Mouse (Mus musculus) brain, embryonic 14.5 days (tissue): ENCODE measurements at regions not wholly inside any gene's neighbourhood (a gene's known extent, or its start where the extent isn't known, plus 50 kb on each side); places are given as distances from the start of the nearest gene placed in this dataset.

ENCODE experiments used
- DNase-seq: peaks from one replicate; pipeline ENCODE4 v3.0.0-alpha.2; 2011; ENCODE audit warnings: low read depth
- CTCF ChIP-seq: fragments of 200-500 bp; IDR thresholded peaks from 2 replicates; pipeline ENCODE4 v1.5.1; 2012; ENCODE audit warnings: inconsistent platforms, mild to moderate bottlenecking, moderate library complexity, borderline replicate concordance; ENCODE audit not compliant: insufficient read depth, insufficient read length; ENCODE audit errors: extremely low read depth
- POLR2A ChIP-seq: fragments of 200-500 bp; IDR thresholded peaks from 2 replicates; pipeline ENCODE4 v1.6.1; 2012; ENCODE audit warnings: mild to moderate bottlenecking, inconsistent platforms, borderline replicate concordance; ENCODE audit not compliant: poor library complexity, insufficient read depth, insufficient read length, severe bottlenecking; ENCODE audit errors: extremely low read depth

DNA sequence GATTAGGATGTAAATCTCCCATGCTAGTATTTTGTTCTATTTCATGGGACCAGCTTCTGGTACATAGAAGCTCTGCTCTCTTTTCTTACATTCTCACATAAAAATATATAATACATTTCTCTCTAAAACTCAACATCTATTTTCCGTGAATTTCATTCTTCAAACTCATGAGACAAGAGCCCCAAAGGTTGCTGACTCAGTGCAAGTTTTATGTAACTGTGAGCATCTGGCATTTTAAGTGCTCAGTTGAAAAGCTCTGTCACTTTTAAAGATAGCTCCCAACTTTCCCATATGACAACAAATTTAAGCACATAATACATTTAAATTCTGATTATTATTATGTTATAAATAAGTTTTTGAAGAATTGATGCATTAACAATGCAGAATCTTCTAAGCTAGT lies 268.5 kb downstream of the AW209491 start:
- TF ChIP-seq POLR2A (no peak), CTCF (no peak)

DNA sequence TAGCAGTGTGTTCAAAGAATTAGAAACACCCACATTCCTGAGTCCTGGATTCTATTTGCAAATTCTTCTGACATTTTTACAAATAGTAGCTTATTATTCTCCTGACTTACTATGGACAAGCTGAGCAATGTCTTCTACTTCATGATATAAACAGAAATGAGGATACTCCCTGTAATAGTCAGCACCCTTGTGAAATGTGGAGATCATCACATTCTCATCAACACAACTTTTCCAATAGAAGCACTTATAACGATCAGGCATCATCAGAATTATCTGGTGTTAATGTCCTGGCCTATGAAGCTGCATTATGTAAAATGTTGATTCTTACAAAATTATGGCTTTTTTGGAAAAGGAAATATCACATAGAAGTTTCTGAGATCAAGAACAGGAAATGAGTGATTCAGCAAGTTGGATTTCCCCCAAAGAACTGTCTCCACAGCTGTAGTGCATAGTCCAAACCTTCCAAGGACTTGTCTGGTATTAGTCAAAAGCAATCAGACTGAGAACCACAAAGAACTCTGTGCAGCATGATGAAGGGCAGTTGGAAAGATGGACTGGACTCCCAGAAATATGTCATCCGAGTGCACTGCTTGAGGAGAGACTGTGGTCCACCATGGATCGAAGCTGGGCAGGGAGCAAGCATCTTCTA lies 300.3 kb downstream of the AW209491 start:
- no peak for TF ChIP-seq CTCF
- no peak for TF ChIP-seq POLR2A
- no peak for DNase-seq

More for the DNA sequence above, 268.5 kb downstream of the AW209491 start:
- DNase-seq = no peak

DNA sequence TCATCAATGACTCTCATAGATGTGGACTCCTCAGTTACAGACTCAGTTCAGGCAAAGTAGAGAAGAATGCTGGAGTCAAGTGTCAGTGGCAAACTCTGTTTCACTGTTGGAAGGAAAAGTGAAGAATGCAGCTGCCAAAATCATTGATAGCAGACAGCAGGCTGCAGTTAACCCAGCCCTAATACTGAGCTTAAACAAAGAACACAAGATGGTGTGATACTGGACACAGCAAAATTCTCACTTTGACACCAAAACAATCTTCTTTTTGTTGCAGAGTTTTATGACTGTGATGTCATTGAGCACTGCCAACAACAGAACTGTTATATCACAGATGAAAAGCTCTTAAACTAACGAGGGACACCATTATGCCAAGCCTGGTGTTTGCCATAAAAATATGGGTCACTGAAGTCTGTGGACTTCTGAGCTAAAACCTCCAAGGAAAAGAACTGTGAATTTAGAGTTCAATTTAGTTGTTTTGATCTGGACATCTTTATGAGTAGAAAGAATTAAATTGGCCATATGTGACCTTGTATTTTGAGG lies 336.3 kb downstream of the AW209491 start:
- DNase-seq = no peak
- TF ChIP-seq CTCF (no peak), POLR2A (no peak)

DNA sequence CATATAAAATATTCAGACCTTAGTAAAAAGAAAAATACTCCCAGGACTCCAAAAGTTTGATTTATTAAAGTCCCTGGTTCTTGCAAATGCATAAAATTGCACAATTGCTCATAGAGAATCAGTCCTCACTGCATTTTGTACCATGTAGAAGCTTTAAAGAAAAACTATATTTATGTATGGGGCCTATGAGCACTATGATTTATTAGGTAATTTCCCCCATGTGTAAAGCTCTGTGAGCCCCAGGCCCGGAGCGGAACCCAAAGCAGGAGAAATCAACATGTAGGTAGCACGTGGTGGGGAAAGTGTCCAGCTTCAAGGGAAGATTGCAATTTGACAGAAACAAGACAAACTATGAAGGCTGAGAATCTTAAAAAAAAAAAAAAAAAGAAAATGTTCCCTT lies 372.7 kb downstream of the AW209491 start:
- no peak for DNase-seq
- TF ChIP-seq CTCF = no peak
- TF ChIP-seq POLR2A = no peak

DNA sequence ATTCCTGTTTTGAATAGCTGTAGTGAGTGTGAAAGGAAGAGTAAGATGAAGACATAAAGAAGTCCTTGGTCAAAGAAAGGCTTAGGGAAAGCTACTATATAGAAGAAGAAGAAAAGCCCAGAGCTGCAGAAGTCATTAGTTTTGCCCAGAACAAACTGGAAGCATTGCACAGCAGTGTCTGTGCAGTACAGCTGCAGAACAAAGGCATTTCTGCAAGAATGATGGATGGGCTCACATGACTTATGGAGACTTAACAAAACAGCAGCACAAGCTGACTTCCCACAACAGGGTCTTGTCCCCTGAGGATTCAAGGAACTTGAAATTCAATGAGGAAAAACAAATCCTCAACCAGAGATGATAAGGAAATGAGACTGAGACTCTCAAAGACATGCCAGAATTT lies 381.7 kb downstream of the AW209491 start:
- TF ChIP-seq CTCF (no peak), POLR2A (no peak)
- DNase-seq = peak; percentile 37

DNA sequence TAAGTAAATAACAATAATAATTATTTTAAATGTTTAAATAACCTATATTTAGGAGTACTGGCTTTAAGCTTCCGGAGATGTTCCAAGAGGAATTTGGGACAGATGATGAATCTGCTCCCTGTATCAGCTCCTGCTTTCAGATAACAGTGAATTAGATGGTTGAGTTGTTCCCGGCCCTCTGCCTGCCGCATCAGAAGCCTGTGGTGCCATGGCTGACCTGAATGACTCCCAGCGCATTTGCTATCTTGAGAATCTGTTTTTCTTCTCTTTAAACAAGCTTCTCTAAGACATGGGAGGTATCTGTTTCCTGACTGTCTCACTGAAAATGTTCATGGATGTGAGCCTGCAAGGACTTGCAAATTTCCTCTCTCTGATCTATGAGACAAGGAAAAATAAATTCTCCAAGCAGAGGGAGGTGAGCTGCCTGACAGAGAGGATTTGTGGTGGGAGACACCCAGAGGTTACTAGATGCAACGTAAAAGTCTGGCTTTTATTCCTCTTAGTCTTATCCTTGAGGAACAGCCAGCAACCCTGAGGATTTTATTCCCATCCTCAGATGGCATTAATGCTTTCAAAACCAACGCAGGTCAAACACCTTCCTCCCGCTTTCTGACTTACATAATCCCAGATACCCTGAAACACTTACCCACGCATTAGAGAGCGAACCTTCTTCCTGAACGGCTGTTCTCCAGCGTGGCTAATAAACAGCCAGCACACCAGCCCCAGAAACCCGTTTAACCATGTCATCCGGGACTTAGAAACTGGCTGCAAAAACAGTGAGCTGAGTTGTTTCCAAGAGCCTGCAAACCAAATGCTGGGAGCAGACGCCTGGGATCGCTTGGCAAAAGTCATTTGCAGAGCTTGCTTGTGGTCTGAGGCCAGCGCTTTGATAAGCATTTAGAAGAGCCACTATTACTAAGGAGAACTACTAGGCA lies 389.1 kb downstream of the AW209491 start:
- TF ChIP-seq CTCF (no peak), POLR2A (no peak)
- peak; percentile 8 for DNase-seq

DNA sequence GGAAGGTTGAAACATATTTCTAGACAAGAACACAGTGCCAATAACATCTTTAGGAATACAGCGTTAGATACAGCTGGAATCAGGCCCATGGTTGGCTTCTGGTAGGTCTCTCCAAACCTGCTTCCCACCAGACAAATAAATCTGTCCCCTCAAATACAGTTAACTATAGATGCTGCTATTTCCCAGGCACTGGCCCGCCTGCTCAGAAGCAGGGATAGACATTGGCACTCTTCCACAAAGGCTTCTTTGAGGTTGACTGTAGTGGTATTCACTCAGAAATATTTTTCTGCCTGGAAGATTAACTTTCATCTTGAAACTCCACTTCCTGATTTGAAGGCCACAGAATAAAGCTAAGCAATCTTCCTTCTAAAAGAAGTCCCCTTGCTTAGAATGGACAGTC lies 396.6 kb downstream of the AW209491 start:
- no peak for DNase-seq
- TF ChIP-seq POLR2A = no peak
- TF ChIP-seq CTCF = no peak

DNA sequence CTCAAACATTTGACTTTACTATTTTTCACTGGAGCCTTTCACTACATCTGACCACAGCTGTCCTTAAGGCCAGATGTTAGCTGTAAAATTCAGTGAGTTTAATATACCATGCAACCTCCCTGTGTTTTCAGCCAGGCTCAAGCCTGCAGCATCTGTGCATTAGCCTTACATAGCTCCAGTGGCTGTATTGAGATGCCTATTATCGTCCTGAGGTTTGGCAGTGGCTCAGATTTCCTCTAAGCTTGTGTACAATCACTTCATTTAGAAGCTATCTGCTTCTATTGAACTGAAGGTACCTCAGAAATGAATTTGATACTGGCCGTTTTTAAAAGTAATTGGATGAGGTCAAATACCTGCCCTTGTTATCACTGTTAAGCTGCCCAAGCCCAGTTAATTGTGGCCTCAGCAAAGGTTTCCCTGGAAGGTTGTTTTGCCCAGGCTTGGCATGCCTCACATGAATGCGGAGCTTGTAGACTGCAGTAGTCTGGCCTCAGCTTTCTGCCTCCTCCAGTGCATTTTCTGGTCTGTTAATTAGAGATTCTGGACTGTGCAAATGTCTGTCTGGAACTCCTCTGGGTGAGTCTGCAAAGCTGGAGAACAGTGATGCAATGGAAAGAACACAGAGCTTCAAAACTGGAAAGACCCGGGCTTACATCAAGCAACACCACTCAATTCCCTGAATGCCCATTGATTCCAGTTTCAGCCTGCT lies 410.2 kb upstream of the Gli3 start:
- TF ChIP-seq POLR2A (no peak), CTCF (no peak)
- peak; percentile 80 for DNase-seq

DNA sequence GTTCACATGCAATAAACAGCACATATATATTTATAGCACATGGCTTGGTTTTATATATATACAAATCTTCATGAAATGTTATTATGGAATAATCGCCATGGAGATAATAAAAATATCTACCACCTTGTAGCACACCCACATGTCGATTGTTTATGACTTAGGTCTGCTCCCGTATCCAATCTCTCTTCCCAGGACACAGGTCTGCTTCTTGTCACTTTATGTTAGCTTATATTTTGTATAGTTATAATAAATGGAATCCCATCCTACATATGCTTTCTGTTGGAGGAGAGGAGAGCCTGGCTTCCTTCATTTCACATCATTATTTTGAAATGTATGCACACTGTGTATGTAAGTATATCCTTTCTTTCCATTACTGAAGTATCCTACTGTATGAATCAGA lies 408.3 kb upstream of the Gli3 start:
- no peak for DNase-seq
- TF ChIP-seq CTCF = no peak
- no peak for TF ChIP-seq POLR2A

DNA sequence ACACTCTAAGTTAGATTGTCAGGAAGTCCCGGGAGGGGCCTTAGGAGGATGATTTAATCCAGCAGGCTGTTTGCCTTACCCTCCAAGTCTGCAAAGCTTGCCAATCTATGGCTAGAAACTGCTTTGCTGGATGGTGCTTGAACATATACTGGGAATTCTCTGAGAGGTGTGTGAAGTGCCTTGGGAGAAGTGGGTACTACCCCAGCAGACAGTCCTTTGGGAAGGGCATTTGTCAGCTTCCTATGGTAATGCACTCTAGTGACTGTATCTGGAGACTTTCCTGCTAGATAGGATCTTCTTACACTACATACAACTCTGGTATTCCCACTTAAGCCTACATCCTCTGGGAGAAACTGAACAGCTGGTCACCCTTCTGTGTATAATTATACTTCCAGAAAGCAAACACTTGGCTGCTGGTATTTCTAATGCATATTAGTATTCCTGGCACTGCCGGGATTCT lies 384.4 kb upstream of the Gli3 start:
- peak; percentile 65 for DNase-seq
- TF ChIP-seq CTCF = no peak
- no peak for TF ChIP-seq POLR2A

DNA sequence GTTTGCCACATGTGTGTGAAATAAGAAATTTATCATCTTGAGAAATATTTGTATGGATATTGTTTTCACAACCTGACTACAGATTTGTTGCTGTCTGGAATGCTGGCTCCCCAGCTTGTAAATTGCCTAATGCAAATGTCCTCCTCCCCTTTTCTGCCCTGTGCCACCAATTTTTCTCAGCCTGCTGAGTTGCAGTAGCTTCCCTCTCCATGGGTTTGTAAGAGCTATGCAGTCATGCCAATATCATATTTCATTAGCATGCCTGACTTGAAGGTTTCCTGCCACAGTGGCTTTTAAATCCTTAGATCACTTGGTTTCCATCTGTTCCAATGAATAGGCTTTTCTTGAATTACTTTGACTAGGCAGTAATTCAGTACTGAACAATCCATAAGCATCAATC lies 383.9 kb upstream of the Gli3 start:
- DNase-seq = peak; percentile 43
- TF ChIP-seq POLR2A (no peak), CTCF (no peak)

DNA sequence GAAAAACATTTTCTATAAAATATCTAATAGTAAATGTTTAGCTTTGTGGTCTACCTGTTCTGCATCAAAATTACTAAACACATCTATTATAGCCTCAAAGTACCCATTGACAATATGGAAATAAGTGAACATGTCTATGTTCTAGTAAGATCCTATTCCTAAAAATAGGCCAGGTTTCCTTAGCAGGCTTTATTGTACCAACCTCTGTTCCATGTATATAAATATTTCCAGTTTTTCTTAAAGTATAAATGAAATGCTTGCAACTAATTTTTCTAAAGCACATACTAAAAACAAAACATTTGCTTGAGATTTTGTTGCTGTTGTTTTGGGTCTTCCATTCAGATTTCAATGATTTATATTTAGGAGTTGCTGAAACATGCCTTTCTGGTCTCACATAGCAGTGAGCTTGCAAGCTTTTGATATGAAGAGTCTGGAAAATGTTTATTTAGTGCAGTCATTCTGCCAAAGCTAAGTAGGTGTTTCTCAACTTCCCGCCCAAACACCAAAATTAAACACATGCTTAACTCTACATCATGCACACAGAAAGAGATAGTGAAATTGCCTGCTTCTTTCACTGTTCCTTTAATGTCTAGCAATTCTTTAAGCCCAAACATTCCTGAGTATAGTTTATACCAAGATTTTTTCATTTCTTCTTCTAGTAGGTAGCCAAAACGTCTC lies 380.6 kb upstream of the Gli3 start:
- DNase-seq = no peak
- no peak for TF ChIP-seq CTCF
- TF ChIP-seq POLR2A = no peak
